Mouse (Mus musculus) hindbrain, embryonic 16.5 days (tissue): ENCODE measurements around the gene Map4k1. TPM values are rescaled to one million over a fixed set of nuclear protein-coding genes. Genes with fewer than 3 reads are reported as not detected.

ENCODE experiments used
- ATAC-seq: fragments of 200-750 bp; cut with Nextera tagmentation; 2 replicates; pipeline ENCODE4 v1.8.0; 2017; ENCODE audit warnings: moderate TSS enrichment, moderate library complexity
- H3K27ac ChIP-seq: fragments of 300-500 bp; sonication (generic); 2 replicates; pipeline ENCODE4 v1.5.1; 2014; ENCODE audit warnings: low read depth, mild to moderate bottlenecking, control low read depth, low read length, moderate library complexity
- H3K27me3 ChIP-seq: fragments of 300-500 bp; sonication (generic); replicated peaks from 2 replicates; pipeline ENCODE4 v1.6.1; 2014; ENCODE audit warnings: low read length; ENCODE audit not compliant: control insufficient read depth, insufficient read depth
- H3K36me3 ChIP-seq: fragments of 300-500 bp; sonication (generic); 2 replicates; pipeline ENCODE4 v1.6.1; 2014; ENCODE audit warnings: mild to moderate bottlenecking, low read length, moderate library complexity, mixed read lengths; ENCODE audit not compliant: control insufficient read depth, insufficient read depth
- H3K4me1 ChIP-seq: fragments of 300-500 bp; sonication (generic); 2 replicates; pipeline ENCODE4 v1.6.1; 2014; ENCODE audit warnings: low read depth, low read length; ENCODE audit not compliant: control insufficient read depth, insufficient read depth
- H3K4me2 ChIP-seq: fragments of 300-500 bp; sonication (generic); 2 replicates; pipeline ENCODE4 v1.6.1; 2014; ENCODE audit warnings: mild to moderate bottlenecking, low read length, control low read depth, moderate library complexity
- H3K4me3 ChIP-seq: fragments of 300-500 bp; sonication (generic); 2 replicates; pipeline ENCODE4 v1.5.1; 2014; ENCODE audit warnings: mild to moderate bottlenecking, low read length, control low read depth, moderate library complexity
- H3K9ac ChIP-seq: fragments of 300-500 bp; sonication (generic); 2 replicates; pipeline ENCODE4 v1.6.1; 2014; ENCODE audit warnings: low read depth, mild to moderate bottlenecking, control low read depth, low read length, moderate library complexity
- H3K9me3 ChIP-seq: fragments of 300-500 bp; sonication (generic); 2 replicates; pipeline ENCODE4 v1.6.1; 2014; ENCODE audit warnings: mild to moderate bottlenecking, low read length, moderate library complexity; ENCODE audit not compliant: control insufficient read depth
- WGBS: fragments of 180-500 bp; shearing (Covaris S2); extraction: QIAGEN DNeasy Blood & Tissue Kit; methylation state at CpG from one replicate; pipeline ENCODE4 v1.1.7; 2014; 5-methylcytosine and 5-hydroxymethylcytosine counted together
- polyA plus RNA-seq: library from polyadenylated mRNA; unstranded; fragments of >200 nt; fragmentation: Nextera tagmentation; extraction: Ambion mirVana; gene quantifications from 2 replicates; pipeline ENCODE4 v1.2.1, GENCODE M21; 2015

The Map4k1 gene
- polyA plus RNA-seq, 1 experiment from 2014 or later = 13.8 TPM

- Histone ChIP-seq H3K4me3 (no peak overlapping the region), H3K27ac (no peak overlapping the region), H3K4me2 (no peak overlapping the region), H3K27me3 (no peaks in the 10 kb centered on the region), H3K4me1 (peaks cover 16% of the 10 kb centered on the region), H3K9me3 (no peaks in the 10 kb centered on the region), H3K36me3 (peaks cover 1% of the 10 kb centered on the region; the same call in 1 of the 2 replicates), H3K9ac (no peak overlapping the region)
- no peak for ATAC-seq
- 70% methylated on average over 4 of the region's 4 CpGs for WGBS
These were observed 2.0 kb downstream of the Map4k1 start for GRCm38 (mm10) chr7:28983849-28984248.

- Histone ChIP-seq H3K9me3 (no peaks in the 10 kb centered on the region), H3K4me1 (peaks cover 16% of the 10 kb centered on the region), H3K27me3 (no peaks in the 10 kb centered on the region), H3K4me2 (no peak overlapping the region), H3K27ac (no peak overlapping the region), H3K4me3 (no peak overlapping the region), H3K36me3 (no peaks in the 10 kb centered on the region), H3K9ac (no peak overlapping the region)
- 91% methylated on average over 1 of the region's 1 CpGs for WGBS
- ATAC-seq = no peak
These were observed 2.6 kb downstream of the Map4k1 start for GRCm38 (mm10) chr7:28984452-28984851.

- H3K4me3 ChIP-seq = no peak overlapping the region
- no peak for ATAC-seq
- peaks cover 16% of the 10 kb centered on the region for H3K4me1 ChIP-seq
- no peak overlapping the region for H3K9ac ChIP-seq
- no peaks in the 10 kb centered on the region for H3K27me3 ChIP-seq
- no peak overlapping the region for H3K27ac ChIP-seq
- no peaks in the 10 kb centered on the region for H3K36me3 ChIP-seq
- no peak overlapping the region for H3K4me2 ChIP-seq
- WGBS = 90% methylated on average over 7 of the region's 7 CpGs
- no peaks in the 10 kb centered on the region for H3K9me3 ChIP-seq
These were observed 3.4 kb downstream of the Map4k1 start for GRCm38 (mm10) chr7:28985207-28985606.

- H3K27me3 ChIP-seq = no peaks in the 10 kb centered on the region
- no peaks in the 10 kb centered on the region for H3K36me3 ChIP-seq
- 57% methylated on average over 14 of the region's 14 CpGs for WGBS
- H3K4me2 ChIP-seq = no peak overlapping the region
- H3K4me3 ChIP-seq = no peak overlapping the region
- H3K9me3 ChIP-seq = no peaks in the 10 kb centered on the region
- no peaks in the 10 kb centered on the region for H3K4me1 ChIP-seq
- no peak overlapping the region for H3K9ac ChIP-seq
- no peak for ATAC-seq
- no peak overlapping the region for H3K27ac ChIP-seq
These were observed 9.0 kb downstream of the Map4k1 start for GRCm38 (mm10) chr7:28990766-28991273.

- no peak overlapping the region for H3K4me2 ChIP-seq
- H3K4me3 ChIP-seq = no peak overlapping the region
- H3K27ac ChIP-seq = no peak overlapping the region
- no peak overlapping the region for H3K9ac ChIP-seq
- ATAC-seq = no peak
- H3K36me3 ChIP-seq = no peaks in the 10 kb centered on the region
- 65% methylated on average over 5 of the region's 5 CpGs for WGBS
- no peaks in the 10 kb centered on the region for H3K27me3 ChIP-seq
- H3K4me1 ChIP-seq = no peaks in the 10 kb centered on the region
- no peaks in the 10 kb centered on the region for H3K9me3 ChIP-seq
These were observed 9.8 kb downstream of the Map4k1 start for GRCm38 (mm10) chr7:28991616-28992015.

GRCm38 (mm10) chr7:28992997-28993396, 11.1 kb downstream of the Map4k1 start:
- Histone ChIP-seq H3K4me1 (no peaks in the 10 kb centered on the region), H3K9ac (no peak overlapping the region), H3K4me3 (no peak overlapping the region), H3K9me3 (no peaks in the 10 kb centered on the region), H3K27me3 (no peaks in the 10 kb centered on the region), H3K4me2 (no peak overlapping the region), H3K36me3 (no peaks in the 10 kb centered on the region), H3K27ac (no peak overlapping the region)
- ATAC-seq = no peak
- WGBS = 87% methylated on average over 3 of the region's 3 CpGs

- no peak overlapping the region for H3K27ac ChIP-seq
- no peak overlapping the region for H3K4me2 ChIP-seq
- no peaks in the 10 kb centered on the region for H3K36me3 ChIP-seq
- no peaks in the 10 kb centered on the region for H3K27me3 ChIP-seq
- 87% methylated on average over 3 of the region's 3 CpGs for WGBS
- no peak overlapping the region for H3K9ac ChIP-seq
- H3K4me3 ChIP-seq = no peak overlapping the region
- no peaks in the 10 kb centered on the region for H3K4me1 ChIP-seq
- no peak for ATAC-seq
- no peaks in the 10 kb centered on the region for H3K9me3 ChIP-seq
These were observed 11.6 kb downstream of the Map4k1 start for GRCm38 (mm10) chr7:28993402-28993801.

GRCm38 (mm10) chr7:29000651-29001605, 19.1 kb downstream of the Map4k1 start:
- Histone ChIP-seq H3K9me3 (no peaks in the 10 kb centered on the region), H3K27me3 (0 out of 2 replicates have a peak, but pooled peaks cover 3% of the 10 kb centered on the region), H3K36me3 (no peaks in the 10 kb centered on the region), H3K4me2 (peak overlapping the region; percentile 92), H3K4me1 (peaks cover 9% of the 10 kb centered on the region), H3K9ac (peak overlapping the region; percentile 79), H3K4me3 (peak overlapping the region; percentile 53), H3K27ac (peak overlapping the region; percentile 68)
- peak; percentile 78 for ATAC-seq
- WGBS = 6% methylated on average over 43 of the region's 43 CpGs

GRCm38 (mm10) chr7:29007224-29008101, 25.6 kb downstream of the Map4k1 start:
- Histone ChIP-seq H3K9me3 (no peaks in the 10 kb centered on the region), H3K36me3 (no peaks in the 10 kb centered on the region), H3K27me3 (no peaks in the 10 kb centered on the region), H3K4me2 (no peak overlapping the region), H3K4me1 (no peaks in the 10 kb centered on the region), H3K4me3 (no peak overlapping the region), H3K27ac (no peak overlapping the region), H3K9ac (no peak overlapping the region)
- 83% methylated on average over 9 of the region's 9 CpGs for WGBS
- no peak for ATAC-seq
